In genomic region chr8:84837149-84837911, GRCm38 (mm10) we compare ENCODE assay signal across 9 mouse cellular contexts. TPM values are rescaled to one million over a fixed set of nuclear protein-coding genes. Genes with fewer than 3 reads are reported as not detected.
A peak's percentile ranks its signal among the peaks of the same experiment; 100 is the strongest.
DNase-seq lines count a peak whose midpoint lies in the region; ATAC-seq lines count a peak whose summit lies in the region.
"Had no signal": no experiment of that assay in that cellular context is flagged by ENCODE, and none has a peak within 500 bp of the region (broad histone marks: within the 10 kb centered on the region; RNA-seq: fewer than 3 reads in every experiment).

No protein-coding gene starts in this region.

- peak; percentile 16; the same call in 1 of the 2 replicates for ATAC-seq in kidney, embryonic 15.5 days (replicated peaks; ENCODE audit: low FRiP score)
- ATAC-seq in liver, embryonic 16.5 days (ENCODE audit: low read depth), result no peak
- ATAC-seq in megakaryocyte, adult 5-6 weeks (ENCODE audit: poor library complexity, severe bottlenecking), result no peak

- H3K9me3 ChIP-seq in kidney, embryonic 15.5 days (replicated peaks), result no peaks in the 10 kb centered on the region
- no peaks in the 10 kb centered on the region for H3K9me3 ChIP-seq in liver, embryonic 16.5 days (replicated peaks; ENCODE audit: control insufficient read depth, low read length)

- DNase-seq in kidney, postnatal 14 days, result no peak
- DNase-seq in MN1 (ENCODE audit: low spot score), result peak; percentile 71
- peak; percentile 70 for DNase-seq in embryo, embryonic 11 days
- no peak for DNase-seq in thymus, postnatal 10 days (ENCODE audit: low spot score in 2 of 2)
- DNase-seq: adrenal gland, postnatal 25 days; lung, adult 2 months had no signal

- no peak overlapping the region for H3K9ac ChIP-seq in kidney, embryonic 15.5 days
- peak overlapping the region; percentile 91 for H3K9ac ChIP-seq in liver, embryonic 16.5 days (ENCODE audit: low read depth, low read length)

- no peaks in the 10 kb centered on the region for H3K27me3 ChIP-seq in kidney, embryonic 15.5 days
- no peaks in the 10 kb centered on the region for H3K27me3 ChIP-seq in liver, embryonic 16.5 days (ENCODE audit: control insufficient read depth, insufficient read depth, low read depth, low read length)

- H3K27ac ChIP-seq in kidney, embryonic 15.5 days, result peak overlapping the region; percentile 68
- peak overlapping the region; percentile 97 for H3K27ac ChIP-seq in liver, embryonic 16.5 days (ENCODE audit: low read length)

- no peak overlapping the region for H3K4me3 ChIP-seq in kidney, embryonic 15.5 days (replicated peaks)
- H3K4me3 ChIP-seq in liver, embryonic 16.5 days (ENCODE audit: low read depth, low read length), result peak overlapping the region; percentile 89

- 32% methylated on average over 8 of the region's 8 CpGs for WGBS in kidney, embryonic 15.5 days
- 76% methylated on average over 8 of the region's 8 CpGs for WGBS in liver, embryonic 16.5 days (ENCODE audit: insufficient replicate concordance)

- peaks cover 70% of the 10 kb centered on the region for H3K36me3 ChIP-seq in kidney, embryonic 15.5 days
- peaks cover 58% of the 10 kb centered on the region for H3K36me3 ChIP-seq in liver, embryonic 16.5 days (ENCODE audit: control insufficient read depth, insufficient read depth)

- peaks cover 62% of the 10 kb centered on the region for H3K4me1 ChIP-seq in kidney, embryonic 15.5 days
- H3K4me1 ChIP-seq in liver, embryonic 16.5 days (ENCODE audit: control insufficient read depth, low read depth, low read length), result peaks cover 64% of the 10 kb centered on the region

- H3K4me2 ChIP-seq in kidney, embryonic 15.5 days, result no peak overlapping the region
- peak overlapping the region; percentile 61 for H3K4me2 ChIP-seq in liver, embryonic 16.5 days (ENCODE audit: low read depth, low read length)

RNA-seq across cellular contexts. Expression of gene Rad23a, which starts 3.1 kb away (rescaled TPM):
- 112 and 122 TPM in 2 replicates for polyA plus RNA-seq in kidney, embryonic 15.5 days (2015; fragmentation: Nextera tagmentation; extraction: Ambion mirVana)
- polyA plus RNA-seq in liver, embryonic 16.5 days (2015; fragmentation: Nextera tagmentation; extraction: Ambion mirVana), result 294 and 307 TPM in 2 replicates
- 35.6 and 36.9 TPM in 2 replicates for total RNA-seq in megakaryocyte, adult 5-6 weeks (2015)
- total RNA-seq in megakaryocyte, adult 5-6 weeks (2017), result 27.6 and 29.5 TPM in 2 replicates

RNA-seq across cellular contexts. Expression of gene Gadd45gip1, which starts 6.0 kb away (rescaled TPM):
- 52.6 and 53.0 TPM in 2 replicates for polyA plus RNA-seq in kidney, embryonic 15.5 days (2015; fragmentation: Nextera tagmentation; extraction: Ambion mirVana)
- polyA plus RNA-seq in liver, embryonic 16.5 days (2015; fragmentation: Nextera tagmentation; extraction: Ambion mirVana), result 41.5 and 41.9 TPM in 2 replicates
- total RNA-seq in megakaryocyte, adult 5-6 weeks (2015), result 6.3 and 6.6 TPM in 2 replicates
- total RNA-seq in megakaryocyte, adult 5-6 weeks (2017), result 13.9 and 20.5 TPM in 2 replicates

RNA-seq across cellular contexts. Expression of gene Calr, which starts 9.4 kb away (rescaled TPM):
- 1,039 and 1,041 TPM in 2 replicates for polyA plus RNA-seq in kidney, embryonic 15.5 days (2015; fragmentation: Nextera tagmentation; extraction: Ambion mirVana)
- polyA plus RNA-seq in liver, embryonic 16.5 days (2015; fragmentation: Nextera tagmentation; extraction: Ambion mirVana), result 473 and 480 TPM in 2 replicates
- total RNA-seq in megakaryocyte, adult 5-6 weeks (2015), result 163 and 187 TPM in 2 replicates
- total RNA-seq in megakaryocyte, adult 5-6 weeks (2017), result 821 and 830 TPM in 2 replicates

RNA-seq across cellular contexts. Expression of gene Dand5, which starts 14.7 kb away (rescaled TPM):
- 6.3 and 7.0 TPM in 2 replicates for polyA plus RNA-seq in kidney, embryonic 15.5 days (2015; fragmentation: Nextera tagmentation; extraction: Ambion mirVana)
- polyA plus RNA-seq in liver, embryonic 16.5 days (2015; fragmentation: Nextera tagmentation; extraction: Ambion mirVana), result 2.5 and 3.0 TPM in 2 replicates
- total RNA-seq in megakaryocyte, adult 5-6 weeks (2015), result 1.4 and 2.6 TPM in 2 replicates
- total RNA-seq in megakaryocyte, adult 5-6 weeks (2017), result 0.28 and 4.4 TPM in 2 replicates

RNA-seq across cellular contexts. Expression of gene Farsa, which starts 19.5 kb away (rescaled TPM):
- polyA plus RNA-seq in kidney, embryonic 15.5 days (2015; fragmentation: Nextera tagmentation; extraction: Ambion mirVana), result 102 and 103 TPM in 2 replicates
- polyA plus RNA-seq in liver, embryonic 16.5 days (2015; fragmentation: Nextera tagmentation; extraction: Ambion mirVana), result 52.7 and 53.1 TPM in 2 replicates
- 11.6 and 17.3 TPM in 2 replicates for total RNA-seq in megakaryocyte, adult 5-6 weeks (2015)
- total RNA-seq in megakaryocyte, adult 5-6 weeks (2017), result 49.7 and 53.4 TPM in 2 replicates

Comparison
In these comparisons a context has a peak if more than half of its experiments do, and no peak if none do; other contexts are left out.
1. DNase-seq: peak in MN1 (single experiment) and embryo, embryonic 11 days (single experiment); none in kidney, postnatal 14 days (single experiment) and thymus, postnatal 10 days (0 of 2).